Mouse (Mus musculus): ENCODE results near the gene Irf7. TPM values are rescaled to one million over a fixed set of nuclear protein-coding genes. Genes with fewer than 3 reads are reported as not detected.
"Not testable (repeated sequence)": the region's sequence is repeated elsewhere in the genome, so short reads cannot be mapped to it uniquely, and the experiment has no call there.

The Irf7 gene
- polyA plus RNA-seq, 2 experiments = 2.1 to 3.2 TPM

GRCm38 (mm10) chr7:141264041-141264700 is 2.1 kb downstream of the Irf7 start:
- H3K9ac ChIP-seq (ENCODE audit: low read depth, low read length, severe bottlenecking) = no peak overlapping the region

GRCm38 (mm10) chr7:141263640-141264039 is 2.6 kb downstream of the Irf7 start:
- TF ChIP-seq POLR2A (IDR thresholded peaks at IDR 0.05; ENCODE audit: borderline replicate concordance, extremely low read depth, insufficient read depth, insufficient read length) = no peak
- no peak overlapping the region for H3K9ac ChIP-seq (ENCODE audit: low read depth, low read length, severe bottlenecking)
- no peak for DNase-seq (ENCODE audit: low spot score)
- H3K4me1 ChIP-seq (ENCODE audit: control insufficient read depth, insufficient read depth, low read length) = peaks cover 8% of the 10 kb centered on the region; the same call in 1 of the 2 replicates
- H3K36me3 ChIP-seq (ENCODE audit: control insufficient read depth, insufficient read depth, low read length) = peaks cover 59% of the 10 kb centered on the region
- H3K4me2 ChIP-seq (replicated peaks; ENCODE audit: low read depth, low read length, severe bottlenecking) = no peak overlapping the region
- 82% methylated on average over 13 of the region's 13 CpGs for WGBS
- no peaks in the 10 kb centered on the region for H3K27me3 ChIP-seq (ENCODE audit: control insufficient read depth, insufficient read depth, low read length)
- H3K27ac ChIP-seq (replicated peaks; ENCODE audit: low read depth, low read length) = no peak overlapping the region
- ATAC-seq (ENCODE audit: low FRiP score, low read depth) = no peak
- H3K4me3 ChIP-seq (replicated peaks; ENCODE audit: low read length) = no peak overlapping the region
- no peaks in the 10 kb centered on the region for H3K9me3 ChIP-seq (ENCODE audit: control insufficient read depth, low read length)

More at GRCm38 (mm10) chr7:141264041-141264700, 2.1 kb downstream of the Irf7 start:
- TF ChIP-seq POLR2A (IDR thresholded peaks at IDR 0.05; ENCODE audit: borderline replicate concordance, extremely low read depth, insufficient read depth, insufficient read length) = no peak
- ATAC-seq (ENCODE audit: low FRiP score, low read depth) = no peak
- no peak for DNase-seq (ENCODE audit: low spot score)
- peaks cover 53% of the 10 kb centered on the region for H3K36me3 ChIP-seq (ENCODE audit: control insufficient read depth, insufficient read depth, low read length)
- no peak overlapping the region for H3K4me2 ChIP-seq (replicated peaks; ENCODE audit: low read depth, low read length, severe bottlenecking)
- H3K9me3 ChIP-seq (ENCODE audit: control insufficient read depth, low read length) = no peaks in the 10 kb centered on the region
- H3K27ac ChIP-seq (replicated peaks; ENCODE audit: low read depth, low read length) = no peak overlapping the region
- no peak overlapping the region for H3K4me3 ChIP-seq (replicated peaks; ENCODE audit: low read length)
- H3K27me3 ChIP-seq (ENCODE audit: control insufficient read depth, insufficient read depth, low read length) = no peaks in the 10 kb centered on the region
- 66% methylated on average over 11 of the region's 11 CpGs for WGBS
- peaks cover 8% of the 10 kb centered on the region; the same call in 1 of the 2 replicates for H3K4me1 ChIP-seq (ENCODE audit: control insufficient read depth, insufficient read depth, low read length)

GRCm38 (mm10) chr7:141261480-141261879 is 4.8 kb downstream of the Irf7 start:
- H3K27ac ChIP-seq (replicated peaks; ENCODE audit: low read depth, low read length) = no peak overlapping the region
- DNase-seq (ENCODE audit: low spot score) (no peak), ATAC-seq (ENCODE audit: low FRiP score, low read depth) (no peak)
- peaks cover 80% of the 10 kb centered on the region for H3K36me3 ChIP-seq (ENCODE audit: control insufficient read depth, insufficient read depth, low read length)
- H3K27me3 ChIP-seq (ENCODE audit: control insufficient read depth, insufficient read depth, low read length) = no peaks in the 10 kb centered on the region
- H3K4me1 ChIP-seq (ENCODE audit: control insufficient read depth, insufficient read depth, low read length) = peaks cover 8% of the 10 kb centered on the region; the same call in 1 of the 2 replicates
- no peak overlapping the region for H3K4me3 ChIP-seq (replicated peaks; ENCODE audit: low read length)
- 86% methylated on average over 3 of the region's 3 CpGs for WGBS
- TF ChIP-seq POLR2A (IDR thresholded peaks at IDR 0.05; ENCODE audit: borderline replicate concordance, extremely low read depth, insufficient read depth, insufficient read length) = no peak
- no peaks in the 10 kb centered on the region for H3K9me3 ChIP-seq (ENCODE audit: control insufficient read depth, low read length)
- no peak overlapping the region for H3K9ac ChIP-seq (ENCODE audit: low read depth, low read length, severe bottlenecking)
- no peak overlapping the region for H3K4me2 ChIP-seq (replicated peaks; ENCODE audit: low read depth, low read length, severe bottlenecking)

GRCm38 (mm10) chr7:141256159-141256558 is 10.1 kb downstream of the Irf7 start:
- no peak for TF ChIP-seq POLR2A (IDR thresholded peaks at IDR 0.05; ENCODE audit: borderline replicate concordance, extremely low read depth, insufficient read depth, insufficient read length)
- H3K4me3 ChIP-seq (replicated peaks; ENCODE audit: low read length) = no peak overlapping the region
- no peaks in the 10 kb centered on the region for H3K9me3 ChIP-seq (ENCODE audit: control insufficient read depth, low read length)
- no peak for DNase-seq (ENCODE audit: low spot score)
- no peak for ATAC-seq (ENCODE audit: low FRiP score, low read depth)
- H3K36me3 ChIP-seq (ENCODE audit: control insufficient read depth, insufficient read depth, low read length) = peaks cover 95% of the 10 kb centered on the region
- no peaks in the 10 kb centered on the region for H3K27me3 ChIP-seq (ENCODE audit: control insufficient read depth, insufficient read depth, low read length)
- H3K27ac ChIP-seq (replicated peaks; ENCODE audit: low read depth, low read length) = no peak overlapping the region
- H3K4me1 ChIP-seq (ENCODE audit: control insufficient read depth, insufficient read depth, low read length) = no peaks in the 10 kb centered on the region
- no peak overlapping the region for H3K4me2 ChIP-seq (replicated peaks; ENCODE audit: low read depth, low read length, severe bottlenecking)
- no peak overlapping the region for H3K9ac ChIP-seq (ENCODE audit: low read depth, low read length, severe bottlenecking)
- WGBS = 92% methylated on average over 10 of the region's 10 CpGs

GRCm38 (mm10) chr7:141250486-141250885 is 15.8 kb downstream of the Irf7 start:
- ATAC-seq (ENCODE audit: low FRiP score, low read depth); H3K4me3 ChIP-seq (replicated peaks; ENCODE audit: low read length); H3K9ac ChIP-seq (ENCODE audit: low read depth, low read length, severe bottlenecking); H3K9me3 ChIP-seq (ENCODE audit: control insufficient read depth, low read length); H3K4me1 ChIP-seq (ENCODE audit: control insufficient read depth, insufficient read depth, low read length); H3K27ac ChIP-seq (replicated peaks; ENCODE audit: low read depth, low read length); DNase-seq (ENCODE audit: low spot score); H3K4me2 ChIP-seq (replicated peaks; ENCODE audit: low read depth, low read length, severe bottlenecking); H3K27me3 ChIP-seq (ENCODE audit: control insufficient read depth, insufficient read depth, low read length): not testable (repeated sequence)
- H3K36me3 ChIP-seq (ENCODE audit: control insufficient read depth, insufficient read depth, low read length) = peaks cover 91% of the 10 kb centered on the region
- 85% methylated on average over 4 of the region's 4 CpGs for WGBS

All from limb, embryonic 14.5 days (tissue).